Mouse (Mus musculus) gonadal fat pad, adult 2 months (tissue): Measurements from ENCODE around the gene Zdhhc17. TPM values are rescaled to one million over a fixed set of nuclear protein-coding genes. Genes with fewer than 3 reads are reported as not detected.

Experiments
- DNase-seq: peaks from one replicate; pipeline ENCODE4 v3.0.0-alpha.2; 2012; ENCODE audit warnings: low read depth
- polyA plus RNA-seq: library from polyadenylated mRNA; depleted of rRNA; stranded (reverse); fragments of >200 nt; gene quantifications from 2 replicates; pipeline ENCODE4 v1.2.3, GENCODE M21; 2012; rRNA removed

Zdhhc17 gene
- polyA plus RNA-seq, 1 experiment, result 16.2 TPM

DNA sequence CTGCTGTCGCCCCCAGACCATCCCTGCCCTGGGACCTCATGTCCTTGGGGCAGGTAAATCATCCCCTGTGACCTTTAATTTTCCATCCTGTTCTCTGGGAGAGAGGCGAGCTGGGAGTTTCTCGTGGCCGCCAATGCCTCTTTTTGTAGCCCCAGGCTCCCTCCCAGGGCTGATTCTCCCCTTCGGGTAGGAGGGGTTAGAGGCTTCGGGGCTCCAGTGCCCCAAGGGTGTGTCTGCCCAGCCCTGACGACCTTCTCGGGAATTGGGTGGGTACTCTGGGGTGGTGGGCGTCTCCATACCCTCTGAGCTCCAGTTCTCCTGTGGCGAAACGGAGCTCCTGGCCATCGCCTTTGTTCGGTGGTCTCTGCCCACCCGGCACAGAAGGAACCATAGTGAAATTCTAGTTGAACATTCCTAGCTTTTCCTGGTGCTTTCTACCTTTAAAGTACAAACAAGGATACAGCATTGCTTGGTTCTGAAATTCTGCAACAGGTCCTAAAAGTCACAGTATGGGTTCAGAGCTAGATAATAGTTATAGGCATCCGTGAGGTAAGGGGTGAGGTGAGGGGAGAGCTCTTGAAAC is 89.5 kb downstream of the Zdhhc17 start:
- no peak for DNase-seq

DNA sequence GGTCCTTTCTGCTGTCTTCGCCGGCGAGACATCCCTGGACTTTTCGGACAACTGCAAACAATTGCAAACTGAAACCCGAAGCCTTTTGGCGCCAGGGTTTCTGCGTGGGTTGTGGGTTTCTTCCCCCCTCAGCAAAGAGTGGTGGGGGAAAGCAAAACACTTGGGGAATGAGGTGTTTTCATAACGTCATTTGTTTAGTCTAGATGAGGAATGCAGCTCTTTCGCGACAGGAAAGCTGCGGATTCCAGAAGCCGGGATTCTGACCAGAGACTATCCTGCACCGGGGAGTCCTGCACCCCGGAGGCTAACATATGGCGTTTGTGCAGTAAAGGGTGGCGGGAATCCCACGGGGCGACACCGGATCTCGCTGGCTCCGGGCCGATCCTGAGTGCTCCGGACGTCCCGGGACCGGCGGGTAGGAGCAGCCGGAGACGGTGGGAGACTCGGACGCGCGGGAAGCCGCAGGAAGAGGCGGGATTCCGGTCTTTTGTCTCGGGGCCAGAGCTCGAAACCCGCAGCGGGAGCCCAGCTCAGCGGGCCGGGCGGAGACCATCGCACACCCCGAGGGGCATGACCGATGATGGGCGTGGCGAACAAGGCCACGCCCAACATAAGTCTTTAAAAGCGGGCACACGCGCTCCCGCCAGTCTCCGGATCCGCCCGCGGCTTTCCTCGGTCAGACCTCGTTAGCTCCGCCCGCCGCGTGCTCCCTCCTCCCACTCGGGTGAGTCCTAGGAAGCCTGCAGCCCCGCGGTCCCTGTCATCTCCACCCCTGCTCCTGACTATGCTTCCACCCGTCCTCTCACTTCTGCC is 90.2 kb downstream of the Zdhhc17 start, which contains the start of gene Csrp2:
TSS of gene Csrp2 (plus strand) at position 259 of the 813 bp plus-strand sequence.
- no peak for DNase-seq

GRCm38 (mm10) chr10:110918414-110919391 is 91.2 kb downstream of the Zdhhc17 start:
- no peak for DNase-seq

DNA sequence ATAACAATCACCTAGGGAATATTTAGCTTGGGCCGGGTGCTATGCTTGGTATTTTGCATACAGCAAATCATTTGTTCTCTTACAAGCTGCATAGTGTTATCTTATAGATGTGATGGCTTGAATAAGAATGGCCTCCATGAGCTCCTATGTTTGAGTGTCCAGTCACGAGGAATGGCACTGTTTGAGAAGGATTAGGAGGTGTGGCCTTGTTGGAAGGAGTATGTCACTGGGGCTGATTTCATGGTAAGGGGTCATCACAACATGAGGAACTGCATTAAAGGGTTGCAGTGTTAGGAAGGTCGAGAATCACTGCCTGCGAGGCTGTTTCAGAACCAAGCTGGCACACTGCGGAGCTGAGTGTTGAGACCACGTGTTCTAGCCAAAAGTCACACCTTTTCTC is 92.4 kb downstream of the Zdhhc17 start:
- DNase-seq, result no peak

DNA sequence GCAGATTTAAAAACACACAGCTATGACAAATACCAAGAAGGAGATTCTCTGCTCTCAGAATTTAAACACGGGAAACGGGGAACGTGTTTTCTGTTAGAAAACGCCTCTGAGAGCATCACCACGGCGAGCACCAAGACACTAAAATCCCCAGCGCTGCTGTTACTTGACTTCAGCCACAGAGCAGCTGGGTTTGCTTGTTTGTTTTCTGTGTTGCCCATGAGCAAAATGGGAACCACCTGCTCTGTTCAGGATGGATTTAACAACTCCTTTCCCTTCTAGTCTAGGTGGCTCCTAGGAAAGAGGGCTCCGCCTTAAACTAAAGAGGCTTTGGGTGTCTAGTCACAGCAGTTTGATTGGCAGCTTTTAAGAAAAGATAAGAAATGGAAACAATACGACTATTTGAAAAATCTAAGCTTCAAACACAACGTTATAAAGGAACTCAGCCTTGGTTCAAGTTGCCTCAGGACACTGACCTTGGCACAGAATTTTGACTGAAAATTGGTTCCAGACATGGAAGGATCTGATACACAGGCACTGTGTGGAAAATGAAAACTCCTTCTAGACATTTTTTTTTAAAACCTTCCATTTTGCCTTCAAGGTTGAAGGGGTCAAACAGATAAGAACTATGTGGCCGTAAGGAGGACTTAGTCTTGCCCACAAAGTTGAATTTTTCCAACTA is 93.1 kb downstream of the Zdhhc17 start:
- DNase-seq, result no peak

DNA sequence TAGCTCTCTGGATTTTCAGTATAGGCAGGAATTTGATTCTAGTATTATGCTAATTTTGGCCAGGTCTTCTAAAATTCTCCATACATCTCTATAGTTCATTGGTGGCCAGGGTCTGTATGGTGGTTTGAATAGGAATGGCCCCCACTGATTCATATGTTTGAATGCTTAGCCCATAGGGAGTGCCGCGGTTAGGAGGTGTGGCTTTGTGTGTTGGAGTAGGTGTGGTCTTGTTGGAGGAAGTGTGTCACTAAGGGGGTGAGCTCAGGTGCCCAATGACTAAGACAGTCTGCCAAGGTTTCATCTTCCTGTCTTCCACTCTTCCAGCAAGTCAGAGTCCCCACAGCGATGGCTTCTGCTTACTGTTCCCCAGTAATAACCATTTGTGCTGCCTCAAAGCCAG is 106.1 kb downstream of the Zdhhc17 start:
- no peak for DNase-seq

DNA sequence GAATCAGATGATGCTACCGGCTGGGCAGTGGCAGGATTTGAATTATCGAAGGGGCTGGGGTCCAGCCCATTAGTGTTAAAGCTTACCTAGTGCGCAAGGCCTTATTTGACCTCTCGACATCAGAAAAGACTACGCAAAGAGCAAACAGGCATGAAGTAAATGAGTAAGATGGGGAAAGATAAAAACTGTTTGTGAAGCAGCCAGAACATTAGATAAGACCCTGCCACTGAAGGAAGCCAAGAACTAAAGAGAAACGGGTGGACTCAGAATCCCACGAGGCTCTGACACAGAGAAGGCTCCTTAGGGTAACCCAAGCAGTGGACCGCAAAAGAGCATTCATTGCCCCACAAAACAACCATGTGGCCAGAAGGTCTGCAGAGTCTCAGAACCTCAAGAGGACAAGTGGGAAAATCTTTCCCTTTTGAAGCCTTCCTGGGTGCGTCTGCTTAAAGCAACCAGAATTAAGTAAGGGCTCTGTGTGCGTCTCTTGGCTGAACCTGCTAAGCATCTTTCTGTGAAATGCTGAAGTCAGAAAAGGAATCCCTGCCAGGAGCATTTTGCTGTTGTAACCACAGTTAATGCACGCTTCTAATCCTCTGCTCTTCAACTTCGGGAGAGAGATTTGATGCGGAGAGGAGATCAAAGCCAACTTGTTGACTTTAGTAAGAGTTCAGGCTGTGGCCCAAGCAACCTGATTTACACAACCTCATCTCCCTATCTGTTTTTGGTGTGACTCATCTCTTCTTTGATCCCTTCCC is 110.0 kb downstream of the Zdhhc17 start:
- DNase-seq, result peak; percentile 87

Other genes with a start within 250 kb of the Zdhhc17 start
- 26.2 and 36.6 TPM in 2 replicates for gene Csrp2, start 90.4 kb downstream of the Zdhhc17 start, polyA plus RNA-seq
- gene Osbpl8, start 154.6 kb upstream of the Zdhhc17 start, polyA plus RNA-seq, result 8.0 and 8.5 TPM in 2 replicates